Mouse (Mus musculus): ENCODE results near the gene Echdc2.
A peak's percentile ranks its signal among the peaks of the same experiment; 100 is the strongest.
"Not testable (repeated sequence)": the region's sequence is repeated elsewhere in the genome, so short reads cannot be mapped to it uniquely, and the experiment has no call there.

Echdc2 gene

DNA sequence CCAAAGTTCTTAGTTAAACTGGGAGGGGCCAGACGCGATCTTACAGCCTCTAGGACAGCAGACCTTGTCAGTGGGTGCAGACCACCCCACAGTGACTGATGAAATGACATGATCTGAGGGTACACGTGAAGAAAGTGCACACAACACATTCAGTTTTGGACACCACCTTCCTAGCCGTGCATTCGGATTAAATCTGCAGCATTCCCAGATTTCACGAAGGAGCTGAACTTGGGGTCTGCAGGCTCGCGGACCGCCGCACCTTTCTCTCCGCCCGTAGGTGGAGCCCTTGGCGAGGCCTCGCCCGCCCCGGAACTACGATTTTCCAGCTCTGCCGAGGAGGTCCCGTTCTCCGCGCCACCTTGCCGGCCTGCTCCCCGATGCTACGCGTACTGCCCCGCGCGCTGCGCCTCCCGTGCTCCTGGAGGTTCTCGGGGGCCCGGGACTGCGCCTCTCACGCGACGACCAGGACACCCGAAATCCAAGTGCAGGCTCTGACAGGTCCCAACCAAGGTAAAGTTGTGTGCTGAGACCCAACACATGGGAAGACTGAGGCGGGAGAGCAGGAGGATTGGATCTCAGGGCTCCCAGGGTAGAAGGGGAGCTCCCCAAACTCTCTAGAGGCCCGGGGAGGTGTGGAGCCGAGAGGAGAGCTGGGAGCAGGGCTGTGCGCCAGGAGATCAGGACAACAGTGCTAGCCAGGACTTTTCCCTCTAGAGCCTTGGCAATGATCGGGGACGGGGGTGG, at the start of gene Echdc2:
TSS of gene Echdc2 (plus strand) at position 286 of the 744 bp plus-strand sequence.
- peak; percentile 14 to 37 for DNase-seq (ENCODE audit: low spot score in 2 of 2)

GRCm38 (mm10) chr4:108116466-108116865, 48.8 kb upstream of the Echdc2 start:
- no peak for DNase-seq (ENCODE audit: low spot score in 2 of 2)

DNA sequence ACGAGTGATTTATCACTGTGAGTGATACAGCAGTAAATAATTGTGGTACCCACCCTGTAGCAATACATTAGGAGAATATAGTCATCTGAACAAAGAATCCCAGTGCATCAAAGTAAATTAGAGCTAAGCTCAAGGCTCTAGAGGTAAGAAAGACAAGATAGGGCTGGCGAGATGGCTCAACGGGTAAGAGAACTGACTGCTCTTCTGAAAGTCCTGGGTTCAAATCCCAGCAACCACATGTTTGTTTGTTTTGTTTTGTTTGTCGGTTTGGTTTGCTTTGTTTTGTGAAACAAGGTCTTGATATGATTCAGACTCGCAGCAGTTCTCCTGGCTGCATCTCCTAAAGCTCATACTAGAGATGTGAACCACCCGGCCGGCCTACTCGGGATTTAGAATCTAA, 47.7 kb upstream of the Echdc2 start:
- DNase-seq (ENCODE audit: low spot score in 2 of 2), result no peak

DNA sequence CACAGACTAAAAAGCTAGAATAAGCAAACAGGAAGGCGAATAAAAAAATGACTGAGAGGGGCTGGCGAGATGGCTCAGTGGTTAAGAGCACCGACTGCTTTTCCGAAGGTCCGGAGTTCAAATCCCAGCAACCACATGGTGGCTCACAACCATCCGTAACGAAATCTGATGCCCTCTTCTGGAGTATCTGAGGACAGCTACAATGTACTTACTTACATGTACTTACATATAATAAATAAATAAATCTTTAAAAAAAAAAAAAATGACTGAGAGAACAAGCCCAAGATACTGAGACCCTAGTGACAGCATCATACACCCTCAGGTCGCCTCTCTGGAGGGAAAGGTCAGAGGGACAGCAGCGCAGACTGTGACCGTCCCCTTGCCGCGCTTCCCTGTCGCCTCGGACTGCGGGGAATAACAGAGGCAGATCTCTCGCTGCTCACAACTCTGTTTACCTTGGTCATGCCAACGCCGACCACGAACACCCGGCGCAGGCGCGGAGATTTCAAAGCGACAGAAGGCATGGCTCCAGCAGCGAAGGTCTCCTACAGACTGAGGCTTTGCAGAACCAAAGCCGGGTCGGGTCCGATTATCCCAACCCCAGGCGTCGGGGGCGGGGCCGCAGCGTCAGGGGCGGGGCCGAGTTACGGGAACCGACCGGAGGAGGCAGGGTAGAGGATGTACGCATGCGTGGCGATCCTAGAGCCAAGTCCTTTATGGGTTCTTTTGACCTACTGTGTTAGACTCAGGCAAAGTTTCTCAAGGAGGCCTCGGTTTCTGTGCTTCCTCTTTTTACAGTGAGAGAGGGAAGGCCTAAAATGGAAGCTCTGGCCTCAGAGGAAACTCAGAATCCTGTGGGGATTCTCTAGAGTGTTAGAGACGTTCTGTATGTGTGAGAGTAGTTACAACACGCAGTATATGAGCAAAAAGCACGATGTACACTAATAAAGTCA, 47.0 kb upstream of the Echdc2 start:
- DNase-seq (ENCODE audit: low spot score in 2 of 2), result peak; percentile 93 to 96

- DNase-seq (ENCODE audit: low spot score in 2 of 2), result no peak
Measured at GRCm38 (mm10) chr4:108124104-108124503, 41.1 kb upstream of the Echdc2 start.

GRCm38 (mm10) chr4:108126260-108126659, 39.0 kb upstream of the Echdc2 start:
- DNase-seq (ENCODE audit: low spot score in 2 of 2), result no peak

- no peak for DNase-seq (ENCODE audit: low spot score in 2 of 2)
Measured at GRCm38 (mm10) chr4:108127516-108127915, 37.7 kb upstream of the Echdc2 start.

- no peak for DNase-seq (ENCODE audit: low spot score in 2 of 2)
Measured at GRCm38 (mm10) chr4:108128339-108128738, 36.9 kb upstream of the Echdc2 start.

GRCm38 (mm10) chr4:108130452-108130851, 34.8 kb upstream of the Echdc2 start:
- no peak for DNase-seq (ENCODE audit: low spot score in 2 of 2)

- no peak for DNase-seq (ENCODE audit: low spot score in 2 of 2)
Measured at GRCm38 (mm10) chr4:108136938-108137337, 28.3 kb upstream of the Echdc2 start.

- DNase-seq (ENCODE audit: low spot score in 2 of 2), result not testable (repeated sequence)
Measured at GRCm38 (mm10) chr4:108143178-108143577, 22.1 kb upstream of the Echdc2 start.

- no peak for DNase-seq (ENCODE audit: low spot score in 2 of 2)
Measured at GRCm38 (mm10) chr4:108143778-108144177, 21.5 kb upstream of the Echdc2 start.

GRCm38 (mm10) chr4:108144880-108145279, 20.4 kb upstream of the Echdc2 start, which contains the start of gene Scp2:
Gene Scp2, minus strand, starts transcription at chr4:108144998.
- DNase-seq (ENCODE audit: low spot score in 2 of 2), result no peak

GRCm38 (mm10) chr4:108145554-108145953, 19.7 kb upstream of the Echdc2 start:
- DNase-seq (ENCODE audit: low spot score in 2 of 2), result not testable (repeated sequence)

GRCm38 (mm10) chr4:108155141-108155540, 10.1 kb upstream of the Echdc2 start:
- DNase-seq (ENCODE audit: low spot score in 2 of 2), result not testable (repeated sequence)

GRCm38 (mm10) chr4:108161936-108162335, 3.3 kb upstream of the Echdc2 start:
- DNase-seq (ENCODE audit: low spot score in 2 of 2), result no peak

DNA sequence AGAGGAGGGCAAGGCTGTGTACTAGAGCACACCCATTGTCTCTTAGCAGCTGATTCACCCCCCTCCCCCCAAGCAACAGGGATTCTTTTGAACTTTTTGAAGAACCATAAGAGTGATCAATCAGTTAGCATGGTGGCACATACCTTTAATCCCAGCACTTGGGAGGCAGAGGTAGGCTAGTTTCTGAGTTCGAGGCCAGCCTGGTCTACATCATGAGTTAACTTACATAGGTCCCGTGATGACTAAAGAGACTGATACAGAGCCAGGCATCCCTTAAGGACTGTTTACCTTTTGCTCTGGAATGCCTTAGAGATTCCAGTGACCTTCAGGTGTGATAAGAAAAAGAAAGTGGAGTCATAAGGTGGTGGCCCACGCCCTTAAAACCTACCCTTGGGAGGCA, 1.9 kb upstream of the Echdc2 start:
- no peak for DNase-seq (ENCODE audit: low spot score in 2 of 2)

DNA sequence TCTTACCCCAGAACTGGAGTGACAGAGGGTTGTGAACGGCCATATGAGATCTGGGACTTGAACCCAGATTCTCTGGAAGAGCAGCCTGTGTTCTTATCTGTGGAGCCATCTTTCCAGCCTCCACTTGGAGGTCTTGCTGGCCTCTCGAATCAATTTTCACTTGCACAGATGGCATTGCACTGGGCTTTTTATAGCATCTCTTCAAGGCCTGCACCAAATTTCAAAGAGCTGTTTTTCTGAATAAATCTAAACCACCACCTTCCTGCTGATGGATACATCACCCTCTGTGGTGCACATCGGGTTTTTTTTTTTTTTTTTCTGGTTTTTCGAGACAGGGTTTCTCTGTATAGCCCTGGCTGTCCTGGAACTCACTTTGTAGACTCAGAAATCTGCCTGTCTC, 1.6 kb downstream of the Echdc2 start:
- no peak for DNase-seq (ENCODE audit: low spot score in 2 of 2)

DNA sequence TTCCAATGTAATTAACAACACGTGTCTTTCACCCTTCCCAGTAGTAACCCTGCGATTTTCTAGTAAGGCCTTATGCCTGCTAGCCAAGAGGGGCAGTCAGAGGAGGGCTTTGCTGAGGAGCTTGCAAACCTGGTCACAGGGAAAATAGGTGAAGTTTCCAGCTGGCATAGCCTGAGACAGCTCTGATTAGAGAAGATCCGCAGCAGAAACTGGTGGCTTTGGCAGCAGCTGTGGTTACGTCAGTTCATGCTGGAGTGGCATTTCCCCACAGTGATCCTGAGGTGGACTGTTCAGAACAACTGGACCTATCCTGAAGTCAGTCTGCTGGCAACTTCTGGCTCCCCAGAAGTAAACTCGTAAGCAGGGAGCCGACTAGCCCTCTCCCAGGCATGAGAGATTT, 2.8 kb downstream of the Echdc2 start:
- no peak for DNase-seq (ENCODE audit: low spot score in 2 of 2)

DNA sequence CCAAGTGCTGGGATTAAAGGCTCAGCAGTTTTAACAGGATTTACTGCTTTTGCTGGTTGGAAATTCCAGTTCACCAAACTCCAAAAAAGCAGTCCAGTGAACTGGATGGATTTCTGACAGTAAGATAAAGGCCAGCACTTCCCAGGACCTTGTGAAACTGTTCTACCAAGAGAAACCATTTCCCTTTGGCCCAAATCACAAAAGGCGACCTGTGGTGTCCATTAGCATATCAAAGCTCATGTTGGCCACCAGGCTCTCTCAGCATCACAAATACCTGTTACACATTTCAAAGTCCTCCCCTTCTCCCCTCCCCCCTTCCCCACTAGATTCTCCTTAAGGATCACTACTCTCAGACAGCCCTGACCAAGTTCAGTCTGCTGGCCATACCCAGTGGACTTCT, 17.0 kb downstream of the Echdc2 start:
- no peak for DNase-seq (ENCODE audit: low spot score in 2 of 2)

- DNase-seq (ENCODE audit: low spot score in 2 of 2), result no peak
Measured at GRCm38 (mm10) chr4:108192821-108193323, 27.6 kb downstream of the Echdc2 start.

- no peak for DNase-seq (ENCODE audit: low spot score in 2 of 2)
Measured at GRCm38 (mm10) chr4:108196277-108196855, 31.1 kb downstream of the Echdc2 start.

Data from urinary bladder, postnatal 36 days (tissue).